Mouse (Mus musculus): ENCODE data around the gene Fbxo34. TPM values are rescaled to one million over a fixed set of nuclear protein-coding genes. Genes with fewer than 3 reads are reported as not detected.
A peak's percentile ranks its signal among the peaks of the same experiment; 100 is the strongest.

Fbxo34 gene
- polyA plus RNA-seq, 1 experiment from 2014 or later: 27.2 TPM

DNA sequence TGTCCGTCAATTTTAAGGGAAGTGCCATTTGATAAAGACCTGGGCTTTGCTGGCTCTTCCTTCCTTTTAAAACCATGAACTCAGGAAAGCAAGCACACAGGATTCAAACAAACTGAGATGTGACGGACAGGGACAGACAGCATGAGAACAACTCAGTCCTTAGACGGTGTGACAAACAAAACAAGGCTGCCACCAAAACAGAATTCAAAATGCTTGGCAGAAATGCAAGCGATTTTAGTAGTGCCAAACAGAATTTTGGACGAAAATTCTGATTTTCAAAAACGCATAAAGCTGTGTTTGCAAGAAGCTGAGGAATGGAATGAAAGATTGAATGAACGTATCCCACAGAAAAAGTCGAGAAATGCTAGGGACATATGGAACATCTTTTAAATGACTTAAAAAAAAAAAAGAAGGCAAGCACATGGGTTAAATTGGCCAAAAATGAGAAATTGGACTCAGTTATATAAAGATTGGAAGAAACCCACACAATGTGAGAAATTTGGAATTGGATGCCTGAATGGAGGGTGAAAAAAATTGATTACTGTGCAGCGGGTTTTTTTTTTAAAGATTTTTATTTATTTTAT is 12.7 kb downstream of the Fbxo34 start:
- ATAC-seq (ENCODE audit: insufficient number of reproducible peaks, low FRiP score, low TSS enrichment, low read depth) (no peak), DNase-seq (ENCODE audit: low spot score) (no peak)
- no peak overlapping the region for H3K4me2 ChIP-seq (ENCODE audit: low read depth, severe bottlenecking)
- no peak overlapping the region for H3K4me3 ChIP-seq (ENCODE audit: low read depth, low read length)
- no peaks in the 10 kb centered on the region for H3K9me3 ChIP-seq (ENCODE audit: control insufficient read depth, low read length)
- no peaks in the 10 kb centered on the region for H3K4me1 ChIP-seq (ENCODE audit: control insufficient read depth, insufficient read depth, low read length)
- H3K36me3 ChIP-seq (ENCODE audit: control insufficient read depth, insufficient read depth, low read length): no peaks in the 10 kb centered on the region
- WGBS: 86% methylated on average over 9 of the region's 9 CpGs
- H3K27ac ChIP-seq (replicated peaks; ENCODE audit: low read depth, low read length): no peak overlapping the region
- H3K9ac ChIP-seq (ENCODE audit: low read length): no peak overlapping the region
- H3K27me3 ChIP-seq (ENCODE audit: control insufficient read depth, insufficient read depth, low read length): no peaks in the 10 kb centered on the region

DNA sequence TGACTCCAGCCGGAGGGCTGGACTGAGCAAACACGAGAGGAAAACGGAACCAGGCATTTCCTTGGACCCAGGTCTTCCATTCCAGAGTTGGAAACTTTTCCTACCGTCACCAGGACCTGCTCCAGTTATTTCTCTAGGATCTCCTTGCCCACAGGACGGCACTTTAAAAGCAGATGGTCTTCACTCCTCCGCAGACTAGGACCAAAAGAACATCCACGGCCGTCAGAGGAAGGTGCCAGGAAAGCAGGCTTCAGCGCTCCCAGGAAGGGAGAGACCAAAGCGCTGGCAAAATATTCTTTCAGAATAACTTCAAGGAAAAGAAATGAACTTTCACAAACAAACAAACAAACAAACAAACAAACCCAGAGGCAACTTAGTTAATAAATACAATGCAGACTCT is 14.2 kb downstream of the Fbxo34 start:
- no peak for DNase-seq (ENCODE audit: low spot score)
- 86% methylated on average over 10 of the region's 10 CpGs for WGBS

DNA sequence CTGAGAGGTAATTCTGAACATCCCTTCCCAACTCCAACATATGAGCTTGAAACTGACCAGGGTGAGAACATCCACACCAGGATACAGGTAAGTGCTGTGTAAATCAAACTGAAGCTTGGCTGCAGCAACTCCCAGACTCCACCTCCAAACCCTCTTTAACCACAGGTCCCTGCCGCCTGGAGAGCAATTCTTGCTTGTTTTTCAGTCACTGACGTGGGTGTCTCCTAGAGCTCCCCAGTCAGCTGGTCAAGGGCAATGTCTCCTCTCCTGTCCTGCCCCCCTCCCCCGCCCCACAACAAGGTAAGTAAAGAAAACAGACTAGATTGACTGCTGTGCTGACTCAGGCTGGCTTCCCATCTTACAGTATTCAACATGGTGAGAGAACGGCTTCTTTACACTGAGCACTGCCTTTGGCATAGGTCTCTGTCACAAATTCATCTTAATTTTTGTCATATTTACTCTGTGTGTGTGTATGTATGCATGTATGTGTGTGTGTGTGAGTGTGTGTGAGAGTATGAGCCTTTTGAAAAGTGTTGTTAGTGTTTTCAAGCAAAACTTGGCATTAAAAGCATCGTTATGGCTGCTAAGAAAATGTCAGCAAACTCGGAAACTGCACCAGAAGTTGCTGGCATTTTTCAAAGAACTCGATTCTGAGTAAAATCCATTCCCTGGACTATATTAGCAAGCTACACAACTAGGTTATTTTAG is 15.4 kb downstream of the Fbxo34 start:
- no peak overlapping the region for H3K4me3 ChIP-seq (ENCODE audit: low read depth, low read length)
- DNase-seq (ENCODE audit: low spot score) (no peak), ATAC-seq (ENCODE audit: insufficient number of reproducible peaks, low FRiP score, low TSS enrichment, low read depth) (no peak)
- no peaks in the 10 kb centered on the region for H3K9me3 ChIP-seq (ENCODE audit: control insufficient read depth, low read length)
- H3K9ac ChIP-seq (ENCODE audit: low read length): no peak overlapping the region
- H3K27me3 ChIP-seq (ENCODE audit: control insufficient read depth, insufficient read depth, low read length): no peaks in the 10 kb centered on the region
- no peaks in the 10 kb centered on the region for H3K4me1 ChIP-seq (ENCODE audit: control insufficient read depth, insufficient read depth, low read length)
- no peak overlapping the region for H3K27ac ChIP-seq (replicated peaks; ENCODE audit: low read depth, low read length)
- 51% methylated on average over 7 of the region's 7 CpGs for WGBS
- H3K36me3 ChIP-seq (ENCODE audit: control insufficient read depth, insufficient read depth, low read length): no peaks in the 10 kb centered on the region
- no peak overlapping the region for H3K4me2 ChIP-seq (ENCODE audit: low read depth, severe bottlenecking)

More for the DNA sequence above, 14.2 kb downstream of the Fbxo34 start:
- ATAC-seq (ENCODE audit: insufficient number of reproducible peaks, low FRiP score, low TSS enrichment, low read depth): no peak
- H3K9ac ChIP-seq (ENCODE audit: low read length): no peak overlapping the region
- H3K4me3 ChIP-seq (ENCODE audit: low read depth, low read length): no peak overlapping the region
- H3K36me3 ChIP-seq (ENCODE audit: control insufficient read depth, insufficient read depth, low read length): no peaks in the 10 kb centered on the region
- H3K4me2 ChIP-seq (ENCODE audit: low read depth, severe bottlenecking): no peak overlapping the region
- H3K4me1 ChIP-seq (ENCODE audit: control insufficient read depth, insufficient read depth, low read length): no peaks in the 10 kb centered on the region
- H3K27me3 ChIP-seq (ENCODE audit: control insufficient read depth, insufficient read depth, low read length): no peaks in the 10 kb centered on the region
- no peaks in the 10 kb centered on the region for H3K9me3 ChIP-seq (ENCODE audit: control insufficient read depth, low read length)
- H3K27ac ChIP-seq (replicated peaks; ENCODE audit: low read depth, low read length): no peak overlapping the region

DNA sequence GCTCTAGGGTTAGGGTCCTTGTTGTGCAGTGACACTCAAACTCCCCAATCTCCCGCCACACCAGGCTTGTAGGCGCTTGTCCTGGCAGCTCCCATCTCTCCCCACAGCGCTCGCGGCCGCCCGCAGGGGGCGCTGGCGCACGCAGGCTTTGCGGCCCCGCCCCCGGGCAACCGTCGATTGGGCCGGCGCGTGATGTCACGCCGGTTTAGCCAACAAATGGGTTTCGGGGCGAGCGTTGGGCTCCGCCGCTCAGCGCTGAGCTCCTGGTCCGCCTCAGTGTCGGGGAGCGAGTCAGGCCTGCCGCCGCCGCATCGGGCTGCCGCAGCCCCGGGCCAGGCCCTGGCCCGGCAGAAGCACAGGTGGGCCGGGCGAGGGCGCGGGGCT is 22.1 kb downstream of the Fbxo34 start:
- no peaks in the 10 kb centered on the region for H3K36me3 ChIP-seq (ENCODE audit: control insufficient read depth, insufficient read depth, low read length)
- DNase-seq (ENCODE audit: low spot score) (peak; percentile 96), ATAC-seq (ENCODE audit: insufficient number of reproducible peaks, low FRiP score, low TSS enrichment, low read depth) (peak; percentile 90)
- H3K9me3 ChIP-seq (ENCODE audit: control insufficient read depth, low read length): no peaks in the 10 kb centered on the region
- H3K4me3 ChIP-seq (ENCODE audit: low read depth, low read length): peak overlapping the region; percentile 96
- H3K4me2 ChIP-seq (ENCODE audit: low read depth, severe bottlenecking): peak overlapping the region; percentile 75
- H3K27ac ChIP-seq (replicated peaks; ENCODE audit: low read depth, low read length): peak overlapping the region; percentile 72
- no peaks in the 10 kb centered on the region for H3K27me3 ChIP-seq (ENCODE audit: control insufficient read depth, insufficient read depth, low read length)
- peak overlapping the region; percentile 87 for H3K9ac ChIP-seq (ENCODE audit: low read length)
- H3K4me1 ChIP-seq (ENCODE audit: control insufficient read depth, insufficient read depth, low read length): no peaks in the 10 kb centered on the region
- 0% methylated on average over 37 of the region's 40 CpGs for WGBS

DNA sequence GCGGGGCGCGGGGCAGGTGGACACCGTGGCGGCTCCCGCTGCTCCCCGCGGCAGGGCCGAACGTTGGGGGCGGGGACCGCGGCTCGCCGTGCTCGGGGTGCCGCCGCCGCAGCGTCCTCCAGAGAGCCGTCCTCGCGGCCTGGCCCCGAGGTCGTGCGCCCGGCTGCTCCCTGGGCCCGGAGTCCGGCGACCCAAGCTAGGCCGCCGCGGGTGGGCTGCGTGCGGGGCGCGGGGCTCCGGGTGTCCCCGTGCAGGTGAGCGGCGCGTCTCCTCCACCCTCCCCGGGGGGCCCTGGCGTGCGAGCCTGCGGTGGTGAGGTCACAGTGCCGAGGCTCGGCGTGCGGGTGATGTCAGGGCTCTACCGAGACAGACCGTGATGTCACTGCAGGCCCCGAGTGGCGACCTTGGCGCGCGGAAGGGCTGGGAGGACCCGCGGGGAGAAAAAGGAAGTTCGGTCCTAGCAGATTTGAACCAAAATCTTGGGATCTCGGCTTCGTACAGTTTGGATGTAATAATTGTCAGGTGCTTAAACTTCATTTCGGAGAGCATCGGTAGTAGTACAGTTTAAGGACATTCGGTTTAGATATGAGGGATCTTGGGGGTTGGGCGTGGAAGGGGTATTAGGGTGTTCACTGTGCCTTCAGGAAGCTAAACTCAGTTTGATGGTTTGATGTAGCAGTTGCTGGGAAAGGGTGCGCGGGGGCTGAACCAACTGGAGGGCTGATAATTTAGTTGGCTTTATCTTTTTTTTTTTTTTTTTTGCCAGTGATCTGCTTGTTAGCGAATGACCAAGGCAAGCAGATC is 22.7 kb downstream of the Fbxo34 start:
- no peaks in the 10 kb centered on the region for H3K27me3 ChIP-seq (ENCODE audit: control insufficient read depth, insufficient read depth, low read length)
- DNase-seq (ENCODE audit: low spot score): peak; percentile 78
- peak overlapping the region; percentile 87 for H3K9ac ChIP-seq (ENCODE audit: low read length)
- peak; percentile 75 for ATAC-seq (ENCODE audit: insufficient number of reproducible peaks, low FRiP score, low TSS enrichment, low read depth)
- H3K36me3 ChIP-seq (ENCODE audit: control insufficient read depth, insufficient read depth, low read length): no peaks in the 10 kb centered on the region
- H3K4me1 ChIP-seq (ENCODE audit: control insufficient read depth, insufficient read depth, low read length): no peaks in the 10 kb centered on the region
- 3% methylated on average over 47 of the region's 69 CpGs for WGBS
- peak overlapping the region; percentile 75 for H3K4me2 ChIP-seq (ENCODE audit: low read depth, severe bottlenecking)
- H3K4me3 ChIP-seq (ENCODE audit: low read depth, low read length): peak overlapping the region; percentile 96
- peak overlapping the region; percentile 72 for H3K27ac ChIP-seq (replicated peaks; ENCODE audit: low read depth, low read length)
- no peaks in the 10 kb centered on the region for H3K9me3 ChIP-seq (ENCODE audit: control insufficient read depth, low read length)

DNA sequence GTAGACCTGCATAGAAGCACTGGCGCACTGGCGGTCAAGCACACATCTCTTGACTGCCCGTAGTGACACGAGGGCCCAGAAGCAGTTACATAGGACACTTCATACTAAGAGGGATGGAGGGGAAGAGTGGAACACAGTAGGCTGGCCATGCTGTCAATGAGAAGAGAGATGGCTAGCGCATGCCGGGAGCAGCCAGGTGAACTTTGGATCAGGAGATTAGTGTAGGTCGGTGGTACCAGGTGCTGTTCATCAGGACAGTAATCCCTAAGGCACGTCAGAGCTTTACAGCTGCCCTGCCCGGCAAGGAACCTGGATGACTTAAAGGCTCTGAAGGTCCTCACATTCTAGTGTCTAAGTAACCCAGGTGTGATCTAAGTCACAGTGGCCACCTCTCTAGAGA is 23.7 kb downstream of the Fbxo34 start:
- no peaks in the 10 kb centered on the region for H3K36me3 ChIP-seq (ENCODE audit: control insufficient read depth, insufficient read depth, low read length)
- H3K27ac ChIP-seq (replicated peaks; ENCODE audit: low read depth, low read length): no peak overlapping the region
- 83% methylated on average over 9 of the region's 9 CpGs for WGBS
- no peak overlapping the region; the same call in 1 of the 2 replicates for H3K4me2 ChIP-seq (ENCODE audit: low read depth, severe bottlenecking)
- ATAC-seq (ENCODE audit: insufficient number of reproducible peaks, low FRiP score, low TSS enrichment, low read depth) (no peak), DNase-seq (ENCODE audit: low spot score) (no peak)
- H3K9ac ChIP-seq (ENCODE audit: low read length): no peak overlapping the region
- H3K4me3 ChIP-seq (ENCODE audit: low read depth, low read length): no peak overlapping the region
- no peaks in the 10 kb centered on the region for H3K27me3 ChIP-seq (ENCODE audit: control insufficient read depth, insufficient read depth, low read length)
- no peaks in the 10 kb centered on the region for H3K9me3 ChIP-seq (ENCODE audit: control insufficient read depth, low read length)
- no peaks in the 10 kb centered on the region for H3K4me1 ChIP-seq (ENCODE audit: control insufficient read depth, insufficient read depth, low read length)

DNA sequence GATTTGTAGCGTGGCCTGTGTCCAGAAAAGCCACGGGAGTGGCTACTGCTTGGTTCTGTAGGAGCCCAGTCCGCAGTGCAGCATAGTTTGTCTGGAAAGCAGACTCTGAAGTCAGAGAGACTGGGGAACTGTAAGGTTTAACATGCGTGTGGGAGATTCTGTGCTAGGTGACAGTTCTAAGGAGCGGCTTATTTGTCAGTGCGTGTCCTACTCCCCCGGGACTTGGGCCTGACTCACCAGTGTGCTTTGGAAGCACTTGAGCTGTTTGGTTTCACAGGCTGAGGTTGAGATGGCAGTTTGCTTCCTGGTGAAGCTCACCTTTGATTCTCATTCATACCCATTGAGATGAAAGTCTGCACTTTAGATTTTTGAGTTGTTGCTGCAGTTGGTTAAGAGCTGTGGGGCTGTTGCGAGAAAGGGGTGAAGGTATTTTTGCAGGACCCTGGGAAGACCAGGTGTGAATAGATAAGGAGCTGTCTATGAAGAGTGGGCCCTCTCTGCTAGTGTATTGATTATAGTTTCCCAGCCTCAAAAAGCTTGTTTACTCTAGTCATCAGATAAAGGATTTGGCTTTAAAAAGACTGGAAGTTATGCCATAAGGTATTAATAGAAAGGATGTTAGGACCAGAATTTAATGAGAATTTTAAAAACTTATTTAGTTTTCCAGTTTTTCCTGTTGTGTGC is 24.5 kb downstream of the Fbxo34 start:
- H3K4me3 ChIP-seq (ENCODE audit: low read depth, low read length): no peak overlapping the region
- no peaks in the 10 kb centered on the region for H3K9me3 ChIP-seq (ENCODE audit: control insufficient read depth, low read length)
- WGBS: 93% methylated on average over 8 of the region's 8 CpGs
- no peak for ATAC-seq (ENCODE audit: insufficient number of reproducible peaks, low FRiP score, low TSS enrichment, low read depth)
- H3K4me2 ChIP-seq (ENCODE audit: low read depth, severe bottlenecking): no peak overlapping the region
- H3K27ac ChIP-seq (replicated peaks; ENCODE audit: low read depth, low read length): no peak overlapping the region
- H3K27me3 ChIP-seq (ENCODE audit: control insufficient read depth, insufficient read depth, low read length): no peaks in the 10 kb centered on the region
- no peaks in the 10 kb centered on the region for H3K4me1 ChIP-seq (ENCODE audit: control insufficient read depth, insufficient read depth, low read length)
- no peak overlapping the region for H3K9ac ChIP-seq (ENCODE audit: low read length)
- no peak for DNase-seq (ENCODE audit: low spot score)
- H3K36me3 ChIP-seq (ENCODE audit: control insufficient read depth, insufficient read depth, low read length): no peaks in the 10 kb centered on the region

DNA sequence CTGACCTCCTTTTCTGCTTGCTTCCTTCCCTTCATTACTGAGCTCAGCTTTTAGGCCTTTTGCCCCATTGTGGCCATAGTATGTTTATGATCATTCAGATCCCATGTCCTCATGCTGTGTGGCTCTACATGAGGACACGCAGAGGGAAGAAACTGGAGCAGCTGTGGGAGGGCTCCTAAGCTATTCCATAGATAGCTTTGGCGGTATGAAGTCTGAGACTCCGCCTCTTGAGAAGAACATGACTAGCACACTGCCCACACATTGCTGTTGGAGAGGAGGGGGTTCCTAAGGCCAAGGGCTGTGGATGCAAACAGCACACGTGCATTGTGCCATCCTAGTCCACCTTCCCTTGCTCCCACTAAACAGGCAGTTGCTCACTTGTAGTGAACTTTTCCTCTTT is 26.0 kb downstream of the Fbxo34 start:
- no peak overlapping the region for H3K9ac ChIP-seq (ENCODE audit: low read length)
- no peaks in the 10 kb centered on the region for H3K36me3 ChIP-seq (ENCODE audit: control insufficient read depth, insufficient read depth, low read length)
- no peaks in the 10 kb centered on the region for H3K4me1 ChIP-seq (ENCODE audit: control insufficient read depth, insufficient read depth, low read length)
- WGBS: 88% methylated on average over 4 of the region's 4 CpGs
- H3K27ac ChIP-seq (replicated peaks; ENCODE audit: low read depth, low read length): no peak overlapping the region
- no peaks in the 10 kb centered on the region for H3K9me3 ChIP-seq (ENCODE audit: control insufficient read depth, low read length)
- DNase-seq (ENCODE audit: low spot score): no peak
- H3K4me3 ChIP-seq (ENCODE audit: low read depth, low read length): no peak overlapping the region
- ATAC-seq (ENCODE audit: insufficient number of reproducible peaks, low FRiP score, low TSS enrichment, low read depth): no peak
- H3K4me2 ChIP-seq (ENCODE audit: low read depth, severe bottlenecking): no peak overlapping the region
- H3K27me3 ChIP-seq (ENCODE audit: control insufficient read depth, insufficient read depth, low read length): no peaks in the 10 kb centered on the region

All from limb, embryonic 11.5 days (tissue).